Mouse (Mus musculus) hindbrain, postnatal 0 days (tissue): ENCODE results near the gene Myh7. TPM values are rescaled to one million over a fixed set of nuclear protein-coding genes. Genes with fewer than 3 reads are reported as not detected.
"Not testable (repeated sequence)": the region's sequence is repeated elsewhere in the genome, so short reads cannot be mapped to it uniquely, and the experiment has no call there.

Experiments
- ATAC-seq: fragments of 200-750 bp; cut with Nextera tagmentation; 2 replicates; pipeline ENCODE4 v1.8.0; 2017; ENCODE audit warnings: mild to moderate bottlenecking, moderate TSS enrichment, moderate library complexity
- DNase-seq: peaks from one replicate; pipeline ENCODE4 v3.0.0-alpha.2; 2015; ENCODE audit warnings: low spot score
- H3K27ac ChIP-seq: fragments of 300-500 bp; sonication (generic); 2 replicates; pipeline ENCODE4 v1.5.1; 2014; ENCODE audit warnings: mild to moderate bottlenecking
- H3K27me3 ChIP-seq: fragments of 300-500 bp; sonication (generic); 2 replicates; pipeline ENCODE4 v1.6.1; 2014; ENCODE audit warnings: low read length, mixed read lengths; ENCODE audit not compliant: insufficient read depth
- H3K36me3 ChIP-seq: fragments of 300-500 bp; sonication (generic); 2 replicates; pipeline ENCODE4 v1.6.1; 2014; ENCODE audit warnings: low read length, mixed read lengths; ENCODE audit not compliant: insufficient read depth
- H3K4me1 ChIP-seq: fragments of 300-500 bp; sonication (generic); 2 replicates; pipeline ENCODE4 v1.6.1; 2014; ENCODE audit warnings: antibody characterized with exemption, low read length, mixed read lengths; ENCODE audit not compliant: insufficient read depth
- H3K4me2 ChIP-seq: fragments of 300-500 bp; sonication (generic); 2 replicates; pipeline ENCODE4 v1.6.1; 2014; ENCODE audit warnings: low read depth, mild to moderate bottlenecking, low read length, moderate library complexity, mixed read lengths
- H3K4me3 ChIP-seq: fragments of 300-500 bp; sonication (generic); 2 replicates; pipeline ENCODE4 v1.5.1; 2014; ENCODE audit warnings: low read length
- H3K9ac ChIP-seq: fragments of 300-500 bp; sonication (generic); replicated peaks from 2 replicates; pipeline ENCODE4 v1.6.1; 2014; ENCODE audit warnings: mild to moderate bottlenecking, low read length, moderate library complexity, mixed read lengths
- H3K9me3 ChIP-seq: fragments of 300-500 bp; sonication (generic); 2 replicates; pipeline ENCODE4 v1.6.1; 2016; ENCODE audit warnings: low read length, mixed read lengths
- CTCF ChIP-seq: IDR thresholded peaks from 2 replicates; pipeline ENCODE4 v1.5.1; 2016; ENCODE audit warnings: antibody characterized with exemption, control low read depth, low read depth
- WGBS: fragments of 180-500 bp; shearing (Covaris S2); extraction: QIAGEN DNeasy Blood & Tissue Kit; methylation state at CpG from one replicate; pipeline ENCODE4 v1.1.7; 2014; 5-methylcytosine and 5-hydroxymethylcytosine counted together
- polyA plus RNA-seq: library from polyadenylated mRNA; unstranded; fragments of >200 nt; fragmentation: Nextera tagmentation; extraction: Ambion mirVana; gene quantifications from 2 replicates; pipeline ENCODE4 v1.2.1, GENCODE M21; 2015
- total RNA-seq: library from RNA; depleted of rRNA; stranded (reverse); fragments of >200 nt; gene quantifications from 2 replicates; pipeline ENCODE4 v1.2.3, GENCODE M21; 2014

The Myh7 gene
- total and polyA plus RNA-seq, 2 experiments from 2014 or later: 2.0 to 8.6 TPM

DNA sequence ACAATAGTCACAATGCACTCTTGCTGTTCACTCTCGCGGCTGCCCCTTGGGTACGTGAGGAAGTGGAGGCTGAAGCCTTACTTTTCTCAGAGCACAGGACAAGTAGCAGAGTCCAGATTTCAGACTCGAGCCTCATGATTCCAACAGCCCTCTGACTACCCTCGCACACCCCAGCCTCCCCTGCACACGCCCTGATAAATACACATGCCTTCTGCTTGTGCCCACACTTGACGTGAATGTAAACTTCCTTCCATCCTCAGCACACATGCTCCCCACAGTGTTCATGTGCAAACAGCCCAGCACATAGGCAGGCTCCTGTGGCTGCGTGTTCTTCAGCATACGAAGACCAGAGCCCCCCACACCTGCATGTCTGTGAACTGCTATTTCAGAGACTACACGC is 790 bp downstream of the Myh7 start:
- Histone ChIP-seq H3K36me3 (no peaks in the 10 kb centered on the region), H3K4me1 (peaks cover 18% of the 10 kb centered on the region), H3K27ac (no peak overlapping the region), H3K9ac (no peak overlapping the region), H3K4me2 (no peak overlapping the region), H3K27me3 (no peaks in the 10 kb centered on the region), H3K9me3 (no peaks in the 10 kb centered on the region), H3K4me3 (no peak overlapping the region)
- TF ChIP-seq CTCF: no peak
- DNase-seq: no peak
- 75% methylated on average over 10 of the region's 10 CpGs for WGBS
- no peak for ATAC-seq

GRCm38 (mm10) chr14:54992196-54992595 is 2.2 kb downstream of the Myh7 start:
- DNase-seq (no peak), ATAC-seq (no peak)
- H3K27ac ChIP-seq: no peak overlapping the region
- H3K4me2 ChIP-seq: no peak overlapping the region
- H3K9me3 ChIP-seq: no peaks in the 10 kb centered on the region
- H3K27me3 ChIP-seq: no peaks in the 10 kb centered on the region
- 91% methylated on average over 10 of the region's 10 CpGs for WGBS
- no peak for TF ChIP-seq CTCF
- H3K9ac ChIP-seq: no peak overlapping the region
- peaks cover 18% of the 10 kb centered on the region for H3K4me1 ChIP-seq
- H3K36me3 ChIP-seq: no peaks in the 10 kb centered on the region
- H3K4me3 ChIP-seq: no peak overlapping the region

GRCm38 (mm10) chr14:54989886-54990441 is 4.5 kb downstream of the Myh7 start:
- DNase-seq: peak; percentile 30
- Histone ChIP-seq H3K9ac (no peak overlapping the region), H3K9me3 (no peaks in the 10 kb centered on the region), H3K4me2 (no peak overlapping the region), H3K4me3 (no peak overlapping the region), H3K27me3 (no peaks in the 10 kb centered on the region), H3K36me3 (no peaks in the 10 kb centered on the region), H3K4me1 (peaks cover 7% of the 10 kb centered on the region), H3K27ac (peak overlapping the region; percentile 32; the same call in 1 of the 2 replicates)
- TF ChIP-seq CTCF: no peak
- ATAC-seq: no peak
- WGBS: 69% methylated on average over 8 of the region's 8 CpGs

DNA sequence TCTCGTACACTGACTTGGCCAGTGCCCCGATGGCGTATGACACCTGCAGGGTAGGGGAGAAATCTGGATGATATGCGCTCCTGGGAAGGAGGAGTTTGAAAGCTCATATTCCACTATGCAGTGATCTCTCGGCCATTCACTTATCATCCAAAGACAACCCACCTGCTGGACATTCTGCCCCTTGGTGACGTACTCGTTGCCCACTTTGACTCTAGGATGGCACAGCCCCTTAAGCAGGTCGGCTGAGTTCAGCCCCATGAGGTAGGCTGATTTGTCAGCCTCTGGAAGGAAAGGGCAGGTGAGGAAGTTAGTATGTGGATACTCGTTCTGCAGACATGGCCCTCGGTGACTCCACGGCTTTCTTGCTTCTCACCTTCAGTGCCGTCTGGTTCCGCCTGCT is 5.5 kb downstream of the Myh7 start:
- WGBS: 91% methylated on average over 13 of the region's 13 CpGs
- Histone ChIP-seq H3K36me3 (no peaks in the 10 kb centered on the region), H3K9me3 (no peaks in the 10 kb centered on the region), H3K4me2 (no peak overlapping the region), H3K27me3 (no peaks in the 10 kb centered on the region), H3K27ac (no peak overlapping the region), H3K4me1 (no peaks in the 10 kb centered on the region), H3K4me3 (no peak overlapping the region), H3K9ac (no peak overlapping the region)
- DNase-seq (no peak), ATAC-seq (no peak)
- TF ChIP-seq CTCF: no peak

DNA sequence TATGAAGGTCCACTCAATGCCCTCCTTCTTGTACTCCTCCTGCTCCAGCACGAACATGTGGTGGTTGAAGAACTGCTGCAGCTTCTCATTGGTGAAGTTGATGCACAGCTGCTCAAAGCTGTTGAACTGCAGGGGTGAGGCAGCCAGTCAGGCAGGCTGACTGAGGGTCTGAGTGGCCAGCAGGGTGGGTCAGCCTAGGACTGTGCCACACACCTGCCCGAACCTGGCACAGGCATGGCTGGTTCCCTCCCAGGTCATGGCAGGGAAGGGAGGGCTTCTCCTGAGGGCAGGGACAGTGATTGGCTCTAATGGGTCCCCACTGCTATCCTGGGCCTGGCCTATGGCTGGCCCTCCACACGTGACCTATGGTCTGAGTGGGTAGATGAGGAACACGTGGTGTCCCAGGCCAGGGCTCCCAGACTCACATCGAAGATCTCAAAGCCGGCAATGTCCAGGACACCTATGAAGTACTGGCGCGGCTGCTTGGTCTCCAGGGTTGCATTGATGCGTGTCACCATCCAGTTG is 6.0 kb downstream of the Myh7 start:
- not testable (repeated sequence) for DNase-seq, H3K9me3 ChIP-seq, H3K27me3 ChIP-seq, H3K4me3 ChIP-seq, H3K27ac ChIP-seq, H3K36me3 ChIP-seq, H3K9ac ChIP-seq, H3K4me1 ChIP-seq, ATAC-seq, H3K4me2 ChIP-seq
- WGBS: 91% methylated on average over 9 of the region's 9 CpGs

DNA sequence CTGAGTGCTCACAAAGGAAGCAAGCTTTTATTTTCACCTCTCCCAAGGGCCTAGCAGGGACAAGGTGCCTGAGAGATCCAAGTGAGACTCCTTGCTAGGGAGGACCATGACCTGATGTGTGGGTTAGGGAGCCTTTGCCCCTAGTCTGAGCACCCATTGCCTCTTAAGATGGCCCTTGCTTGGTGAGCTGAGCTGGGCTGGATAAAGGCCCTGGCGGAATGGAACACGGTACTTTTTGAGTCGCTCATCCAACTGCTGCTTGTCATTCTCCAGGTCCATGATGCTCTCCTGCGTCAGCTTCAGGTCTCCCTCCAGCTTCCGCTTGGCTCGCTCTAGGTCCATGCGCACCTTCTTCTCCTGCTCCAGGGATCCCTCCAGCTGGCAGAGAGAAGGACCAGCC is 12.5 kb downstream of the Myh7 start:
- WGBS: 100% methylated on average over 7 of the region's 7 CpGs
- no peak for TF ChIP-seq CTCF

GRCm38 (mm10) chr14:54978664-54979063 is 15.8 kb downstream of the Myh7 start:
- H3K4me1 ChIP-seq: peaks cover 6% of the 10 kb centered on the region; the same call in 1 of the 2 replicates
- H3K9me3 ChIP-seq: no peaks in the 10 kb centered on the region
- no peak for DNase-seq
- H3K36me3 ChIP-seq: no peaks in the 10 kb centered on the region
- H3K9ac ChIP-seq: no peak overlapping the region
- no peak overlapping the region for H3K4me3 ChIP-seq
- WGBS: 89% methylated on average over 8 of the region's 8 CpGs
- no peaks in the 10 kb centered on the region for H3K27me3 ChIP-seq
- no peak overlapping the region for H3K27ac ChIP-seq
- no peak for TF ChIP-seq CTCF
- H3K4me2 ChIP-seq: no peak overlapping the region
- ATAC-seq: no peak

More for the DNA sequence above, 12.5 kb downstream of the Myh7 start:
- no peak overlapping the region for H3K27ac ChIP-seq
- ATAC-seq: no peak
- H3K9me3 ChIP-seq: no peaks in the 10 kb centered on the region
- no peaks in the 10 kb centered on the region for H3K36me3 ChIP-seq
- H3K4me1 ChIP-seq: no peaks in the 10 kb centered on the region
- no peak overlapping the region for H3K9ac ChIP-seq
- no peak for DNase-seq
- H3K4me2 ChIP-seq: no peak overlapping the region
- H3K4me3 ChIP-seq: no peak overlapping the region
- H3K27me3 ChIP-seq: no peaks in the 10 kb centered on the region
